Mouse (Mus musculus) kidney, embryonic 14.5 days (tissue): ENCODE results near the gene M1ap. TPM values are rescaled to one million over a fixed set of nuclear protein-coding genes. Genes with fewer than 3 reads are reported as not detected.

Experiments
- ATAC-seq: fragments of 200-750 bp; cut with Nextera tagmentation; 2 replicates; pipeline ENCODE4 v1.8.0; 2017; ENCODE audit warnings: moderate number of reproducible peaks, mild to moderate bottlenecking, moderate TSS enrichment, moderate library complexity; ENCODE audit not compliant: low FRiP score, low TSS enrichment
- H3K27ac ChIP-seq: fragments of 300-500 bp; sonication (generic); 2 replicates; pipeline ENCODE4 v1.5.1; 2014; ENCODE audit warnings: low read depth, mild to moderate bottlenecking, low read length, moderate library complexity, mixed read lengths
- H3K27me3 ChIP-seq: fragments of 300-500 bp; sonication (generic); 2 replicates; pipeline ENCODE4 v1.6.1; 2014; ENCODE audit warnings: mild to moderate bottlenecking, low read length; ENCODE audit not compliant: control insufficient read depth, insufficient read depth
- H3K36me3 ChIP-seq: fragments of 300-500 bp; sonication (generic); 2 replicates; pipeline ENCODE4 v1.6.1; 2014; ENCODE audit warnings: low read length, mixed read lengths; ENCODE audit not compliant: control insufficient read depth, insufficient read depth
- H3K4me1 ChIP-seq: fragments of 300-500 bp; sonication (generic); 2 replicates; pipeline ENCODE4 v1.6.1; 2014; ENCODE audit warnings: low read length, mixed read lengths; ENCODE audit not compliant: control insufficient read depth, insufficient read depth
- H3K4me2 ChIP-seq: fragments of 300-500 bp; sonication (generic); replicated peaks from 2 replicates; pipeline ENCODE4 v1.6.1; 2014; ENCODE audit warnings: low read depth, mild to moderate bottlenecking, low read length
- H3K4me3 ChIP-seq: fragments of 300-500 bp; sonication (generic); 2 replicates; pipeline ENCODE4 v1.5.1; 2014; ENCODE audit warnings: mild to moderate bottlenecking, low read length
- H3K9ac ChIP-seq: fragments of 300-500 bp; sonication (generic); 2 replicates; pipeline ENCODE4 v1.6.1; 2014; ENCODE audit warnings: low read depth, mild to moderate bottlenecking, low read length, moderate library complexity
- H3K9me3 ChIP-seq: fragments of 300-500 bp; sonication (generic); 2 replicates; pipeline ENCODE4 v1.6.1; 2016; ENCODE audit warnings: low read length; ENCODE audit not compliant: control insufficient read depth
- WGBS: fragments of 180-500 bp; shearing (Covaris S2); extraction: QIAGEN DNeasy Blood & Tissue Kit; methylation state at CpG from one replicate; pipeline ENCODE4 v1.1.7; 2014; 5-methylcytosine and 5-hydroxymethylcytosine counted together
- microRNA-seq: library from miRNA; unstranded; fragments of <30 nt; microRNA quantifications from one replicate; pipeline ENCODE4, GENCODE M21; 2016
- polyA plus RNA-seq: library from polyadenylated mRNA; unstranded; fragments of >200 nt; fragmentation: Nextera tagmentation; extraction: Ambion mirVana; gene quantifications from 2 replicates; pipeline ENCODE4 v1.2.1, GENCODE M21; 2014

Gene M1ap
- polyA plus RNA-seq, 1 experiment from 2014 or later: 0.28 TPM

DNA sequence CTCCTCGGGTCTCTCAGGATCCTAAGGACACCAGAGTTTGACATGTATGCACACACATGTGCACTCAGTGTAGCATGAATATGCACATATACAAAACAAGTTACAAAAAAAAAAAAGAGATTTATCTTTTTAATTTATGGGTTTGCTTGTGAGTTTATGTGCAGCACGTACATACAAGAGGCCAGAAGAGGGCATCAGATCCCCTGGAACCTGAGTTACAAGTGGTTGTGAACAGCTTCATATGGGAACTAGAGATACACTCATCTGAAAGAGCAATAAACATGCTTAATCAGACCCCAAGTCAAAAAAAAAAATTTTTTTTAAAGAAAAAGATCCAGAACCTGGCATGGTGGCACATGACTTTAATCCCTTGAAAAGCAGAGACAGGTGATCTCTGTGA lies 128.3 kb downstream of the M1ap start:
- Histone ChIP-seq H3K9ac (no peak overlapping the region), H3K4me2 (no peak overlapping the region), H3K4me3 (no peak overlapping the region), H3K36me3 (peaks cover 3% of the 10 kb centered on the region; the same call in 1 of the 2 replicates), H3K27me3 (peaks cover 52% of the 10 kb centered on the region), H3K9me3 (no peaks in the 10 kb centered on the region), H3K27ac (no peak overlapping the region), H3K4me1 (peaks cover 19% of the 10 kb centered on the region)
- ATAC-seq: no peak
- 35% methylated on average over 2 of the region's 2 CpGs for WGBS

DNA sequence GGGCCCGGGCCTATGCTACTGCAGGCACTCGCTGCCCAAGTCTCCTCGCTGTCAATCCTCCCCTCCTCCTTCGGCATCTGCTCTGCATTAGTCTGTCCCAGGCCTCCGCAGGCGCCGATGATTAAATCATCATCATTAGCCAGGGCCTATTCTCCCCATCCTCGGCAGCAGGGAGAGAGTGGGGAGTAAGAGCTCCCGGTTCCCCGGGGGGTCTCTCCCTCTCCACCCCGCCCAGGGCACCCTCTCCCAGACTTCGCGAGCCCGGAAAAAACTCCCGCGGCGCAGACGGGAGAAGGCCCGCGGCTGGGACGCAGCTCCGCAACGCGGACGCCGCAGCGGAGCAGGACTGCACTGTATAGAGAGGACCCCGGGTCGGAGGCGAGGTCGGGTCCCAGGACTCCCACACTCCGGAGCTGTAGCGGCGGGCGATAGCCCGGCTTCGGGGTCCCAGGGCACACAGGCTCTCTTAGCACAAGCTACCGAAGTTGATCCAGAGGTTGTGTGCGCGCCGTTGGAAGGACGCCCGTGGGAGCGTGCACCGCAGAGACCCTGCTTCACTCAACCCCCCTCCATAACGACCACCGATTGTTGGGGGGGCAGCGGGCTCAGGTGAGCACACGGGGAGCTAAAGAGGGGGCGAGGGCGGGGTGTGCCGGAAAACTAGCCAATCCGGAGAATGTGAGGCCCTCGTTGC lies 131.1 kb downstream of the M1ap start, which contains the start of gene Pcgf1:
Gene Pcgf1 (plus strand): TSS at position 240 of the 694 bp plus-strand sequence.
- peak; percentile 75 for ATAC-seq
- H3K27ac ChIP-seq: peak within 1 kb of the TSS; percentile 85
- WGBS: under 1% methylated on average over 53 of the region's 54 CpGs

DNA sequence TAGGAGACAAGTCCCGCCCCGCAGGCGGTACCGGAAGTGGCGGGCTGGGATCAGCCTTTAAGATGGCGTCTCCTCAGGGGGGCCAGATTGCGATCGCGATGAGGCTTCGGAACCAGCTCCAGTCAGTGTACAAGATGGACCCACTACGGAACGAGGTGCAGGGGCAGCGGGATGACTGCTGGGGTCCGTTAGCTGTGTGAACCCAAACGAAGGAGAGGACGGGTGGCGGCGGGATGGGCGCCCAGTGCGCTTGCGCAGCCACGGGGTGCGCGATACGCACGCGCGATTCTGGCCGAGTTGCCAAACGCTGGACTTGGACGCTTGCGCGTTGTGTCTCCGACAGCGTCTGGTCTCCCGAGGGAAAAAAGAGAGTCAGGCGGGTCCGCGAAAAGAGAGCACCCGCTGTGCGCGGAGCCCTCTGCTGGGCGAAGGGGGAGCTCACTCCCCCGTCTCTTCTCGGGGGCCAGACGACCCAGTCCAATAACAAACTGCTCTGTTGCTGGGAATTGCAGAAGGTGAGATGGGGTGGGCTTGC lies 131.7 kb downstream of the M1ap start:
- H3K4me2 ChIP-seq: peak overlapping the region; percentile 97
- peak overlapping the region; percentile 85 for H3K27ac ChIP-seq
- peaks cover 18% of the 10 kb centered on the region for H3K36me3 ChIP-seq
- H3K9me3 ChIP-seq: no peaks in the 10 kb centered on the region
- WGBS: under 1% methylated on average over 46 of the region's 46 CpGs
- H3K4me3 ChIP-seq: peak overlapping the region; percentile 75
- H3K9ac ChIP-seq: peak overlapping the region; percentile 87
- peak; percentile 91 for ATAC-seq
- H3K27me3 ChIP-seq: peaks cover 22% of the 10 kb centered on the region
- peaks cover 11% of the 10 kb centered on the region for H3K4me1 ChIP-seq

More for the DNA sequence above, 131.1 kb downstream of the M1ap start, which contains the start of gene Pcgf1:
- Histone ChIP-seq H3K36me3 (peaks cover 16% of the 10 kb centered on the region), H3K27me3 (peaks cover 26% of the 10 kb centered on the region), H3K9me3 (no peaks in the 10 kb centered on the region), H3K4me3 (peak within 1 kb of the TSS; percentile 75), H3K4me1 (peaks cover 11% of the 10 kb centered on the region), H3K4me2 (peak within 1 kb of the TSS; percentile 97), H3K9ac (peak within 1 kb of the TSS; percentile 87)

Small RNA genes lying within 50 kb of the gene (microRNA-seq; reads per million reads assigned to microRNA genes)
- not detected for gene Mir7040

Other genes with a start within 250 kb of the M1ap start
- gene Pole4, start 241.5 kb upstream of the M1ap start, polyA plus RNA-seq: 120 and 136 TPM in 2 replicates
- 28.0 TPM in 2 replicates for gene Hk2, start 172.4 kb upstream of the M1ap start, polyA plus RNA-seq
- 0.57 and 0.87 TPM in 2 replicates for gene Sema4f, start 7.1 kb upstream of the M1ap start, polyA plus RNA-seq
- gene Dok1, start 86.6 kb downstream of the M1ap start, polyA plus RNA-seq: 8.8 and 11.8 TPM in 2 replicates
- gene Loxl3, start 87.3 kb downstream of the M1ap start, polyA plus RNA-seq: 12.0 and 14.3 TPM in 2 replicates
- 144 and 156 TPM in 2 replicates for gene Aup1, start 107.6 kb downstream of the M1ap start, polyA plus RNA-seq
- gene Htra2, start 108.4 kb downstream of the M1ap start, polyA plus RNA-seq: 51.1 and 64.9 TPM in 2 replicates
- gene Dqx1, start 110.9 kb downstream of the M1ap start, polyA plus RNA-seq: 1.9 and 2.6 TPM in 2 replicates
- not detected in 2 replicates for gene Tlx2, start 123.4 kb downstream of the M1ap start, polyA plus RNA-seq
- 36.7 and 51.2 TPM in 2 replicates for gene Pcgf1, start 131.0 kb downstream of the M1ap start, polyA plus RNA-seq
- gene Lbx2, start 139.5 kb downstream of the M1ap start, polyA plus RNA-seq: 8.3 and 8.8 TPM in 2 replicates
- 1.6 and 2.4 TPM in 2 replicates for gene Ccdc142, start 154.7 kb downstream of the M1ap start, polyA plus RNA-seq
- gene Gm42688, start 154.7 kb downstream of the M1ap start, polyA plus RNA-seq: 2.4 and 3.5 TPM in 2 replicates
- 139 and 169 TPM in 2 replicates for gene Mrpl53, start 162.1 kb downstream of the M1ap start, polyA plus RNA-seq
- gene Mogs, start 168.6 kb downstream of the M1ap start, polyA plus RNA-seq: 37.8 and 57.4 TPM in 2 replicates
- 123 and 125 TPM in 2 replicates for gene Wbp1, start 174.7 kb downstream of the M1ap start, polyA plus RNA-seq
- gene Ino80b, start 178.5 kb downstream of the M1ap start, polyA plus RNA-seq: 18.8 and 20.0 TPM in 2 replicates
- gene Rtkn, start 188.6 kb downstream of the M1ap start, polyA plus RNA-seq: 14.9 and 18.0 TPM in 2 replicates
- 6.2 and 8.6 TPM in 2 replicates for gene Wdr54, start 209.5 kb downstream of the M1ap start, polyA plus RNA-seq
- gene 1700003E16Rik, start 209.5 kb downstream of the M1ap start, polyA plus RNA-seq: 0.94 and 0.96 TPM in 2 replicates
- gene Dctn1, start 219.0 kb downstream of the M1ap start, polyA plus RNA-seq: 58.6 and 75.0 TPM in 2 replicates